Mouse (Mus musculus): ENCODE results near the gene Rbfox1.

DNA sequence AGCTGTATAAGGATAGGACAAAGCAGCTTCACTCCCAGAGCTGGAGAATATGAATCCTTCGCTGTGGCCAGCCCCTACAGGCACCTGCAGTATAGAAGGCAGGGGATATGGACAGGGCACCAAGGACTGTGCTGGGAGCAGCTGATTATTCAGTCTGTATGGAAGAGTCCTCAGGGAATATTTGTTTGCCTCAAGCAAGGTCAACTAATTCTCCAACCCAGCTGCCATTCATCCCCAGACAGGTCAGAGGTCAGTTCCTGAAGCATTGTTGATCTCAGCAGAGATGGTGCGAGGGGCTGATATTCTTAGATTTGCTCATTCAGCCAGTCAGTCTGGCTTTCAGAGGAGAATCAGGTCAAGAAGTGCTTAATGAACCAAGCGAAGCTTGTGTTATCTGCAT lies 1175.7 kb downstream of the Rbfox1 start:
- TF ChIP-seq CTCF (IDR thresholded peaks at IDR 0.05; ENCODE audit: low read depth) (no peak), EP300 (optimal IDR thresholded peaks at IDR 0.05) (no peak)
